Mouse (Mus musculus) midbrain, embryonic 13.5 days (tissue): Measurements from ENCODE around the gene Mks1. TPM values are rescaled to one million over a fixed set of nuclear protein-coding genes. Genes with fewer than 3 reads are reported as not detected.
"Not testable (repeated sequence)": the region's sequence is repeated elsewhere in the genome, so short reads cannot be mapped to it uniquely, and the experiment has no call there.

Experiments
- ATAC-seq: fragments of 200-750 bp; cut with Nextera tagmentation; 2 replicates; pipeline ENCODE4 v1.8.0; 2017; ENCODE audit warnings: mild to moderate bottlenecking, moderate TSS enrichment, moderate library complexity
- H3K27ac ChIP-seq: fragments of 300-500 bp; sonication (generic); 2 replicates; pipeline ENCODE4 v1.5.1; 2015; ENCODE audit warnings: inconsistent platforms, mild to moderate bottlenecking, moderate library complexity
- H3K27me3 ChIP-seq: fragments of 300-500 bp; sonication (generic); 2 replicates; pipeline ENCODE4 v1.6.1; 2015; ENCODE audit warnings: mild to moderate bottlenecking, inconsistent platforms
- H3K36me3 ChIP-seq: fragments of 300-500 bp; sonication (generic); 2 replicates; pipeline ENCODE4 v1.6.1; 2015; ENCODE audit warnings: mild to moderate bottlenecking, inconsistent platforms
- H3K4me1 ChIP-seq: fragments of 300-500 bp; sonication (generic); replicated peaks from 2 replicates; pipeline ENCODE4 v1.6.1; 2015; ENCODE audit warnings: inconsistent platforms
- H3K4me2 ChIP-seq: fragments of 300-500 bp; sonication (generic); replicated peaks from 2 replicates; pipeline ENCODE4 v1.6.1; 2015; ENCODE audit warnings: moderate library complexity, mild to moderate bottlenecking, inconsistent platforms
- H3K4me3 ChIP-seq: fragments of 300-500 bp; sonication (generic); replicated peaks from 2 replicates; pipeline ENCODE4 v1.5.1; 2015; ENCODE audit warnings: mild to moderate bottlenecking, inconsistent platforms
- H3K9ac ChIP-seq: fragments of 300-500 bp; sonication (generic); replicated peaks from 2 replicates; pipeline ENCODE4 v1.6.1; 2015; ENCODE audit warnings: mild to moderate bottlenecking, inconsistent platforms
- H3K9me3 ChIP-seq: fragments of 300-500 bp; sonication (generic); 2 replicates; pipeline ENCODE4 v1.6.1; 2016; ENCODE audit warnings: mild to moderate bottlenecking, inconsistent platforms
- WGBS: fragments of 180-500 bp; shearing (Covaris S2); methylation state at CpG from one replicate; pipeline ENCODE4 v1.1.7; 2015; 5-methylcytosine and 5-hydroxymethylcytosine counted together
- polyA plus RNA-seq: library from polyadenylated mRNA; unstranded; fragments of >200 nt; fragmentation: Nextera tagmentation; extraction: Ambion mirVana; gene quantifications from 2 replicates; pipeline ENCODE4 v1.2.1, GENCODE M21; 2015

The Mks1 gene
- polyA plus RNA-seq, 1 experiment from 2014 or later, result 15.8 TPM

- Histone ChIP-seq H3K4me3 (no peak overlapping the region), H3K27me3 (no peaks in the 10 kb centered on the region), H3K36me3 (no peaks in the 10 kb centered on the region), H3K9ac (no peak overlapping the region), H3K27ac (no peak overlapping the region), H3K4me1 (no peaks in the 10 kb centered on the region), H3K4me2 (no peak overlapping the region), H3K9me3 (no peaks in the 10 kb centered on the region)
- 82% methylated on average over 3 of the region's 3 CpGs for WGBS
- no peak for ATAC-seq
Measured at GRCm38 (mm10) chr11:87841436-87841835, 11.6 kb upstream of the Mks1 start.

DNA sequence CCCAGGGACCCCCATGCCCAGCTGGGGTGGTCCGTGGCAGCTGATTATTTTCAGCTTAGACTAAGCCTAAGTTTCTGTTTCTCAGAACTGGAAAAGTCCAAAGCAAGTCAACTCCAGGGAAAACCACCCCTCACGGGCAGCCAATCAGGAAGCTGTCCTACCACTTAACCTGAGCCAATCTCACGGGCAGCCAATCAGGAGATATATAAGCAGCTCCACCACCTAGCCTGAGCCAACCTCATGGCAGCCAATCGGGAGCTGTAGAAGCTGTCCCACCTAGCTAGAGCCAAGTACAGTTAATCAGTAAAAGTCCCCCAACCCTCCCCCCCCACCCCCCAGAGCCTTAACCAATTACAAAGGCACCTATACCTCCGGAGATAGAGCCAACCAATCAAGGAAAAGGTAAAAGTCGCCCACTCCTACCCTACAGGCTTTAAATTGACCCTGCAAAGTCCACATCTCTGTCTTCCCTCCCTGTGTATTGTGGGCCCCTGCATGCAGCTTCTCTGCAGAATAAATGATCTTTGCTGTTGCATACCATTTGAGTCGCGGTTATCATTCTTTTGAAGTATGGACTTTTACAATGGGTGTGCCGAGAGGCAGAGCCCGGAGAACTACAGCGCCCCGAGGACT, 5.9 kb upstream of the Mks1 start:
- Histone ChIP-seq H3K27me3 (no peaks in the 10 kb centered on the region), H3K9ac (no peak overlapping the region), H3K4me2 (no peak overlapping the region), H3K4me1 (no peaks in the 10 kb centered on the region), H3K36me3 (no peaks in the 10 kb centered on the region), H3K4me3 (no peak overlapping the region), H3K27ac (no peak overlapping the region), H3K9me3 (no peaks in the 10 kb centered on the region)
- no peak for ATAC-seq
- WGBS, result 82% methylated on average over 12 of the region's 12 CpGs

GRCm38 (mm10) chr11:87847884-87848283, 5.1 kb upstream of the Mks1 start:
- Histone ChIP-seq H3K4me1 (peaks cover 3% of the 10 kb centered on the region; the same call in 1 of the 2 replicates), H3K9me3 (no peaks in the 10 kb centered on the region), H3K27ac (no peak overlapping the region), H3K4me3 (no peak overlapping the region), H3K9ac (no peak overlapping the region), H3K36me3 (no peaks in the 10 kb centered on the region), H3K27me3 (no peaks in the 10 kb centered on the region), H3K4me2 (no peak overlapping the region)
- WGBS, result 68% methylated on average over 6 of the region's 6 CpGs
- peak; percentile 50; the same call in 1 of the 2 replicates for ATAC-seq

DNA sequence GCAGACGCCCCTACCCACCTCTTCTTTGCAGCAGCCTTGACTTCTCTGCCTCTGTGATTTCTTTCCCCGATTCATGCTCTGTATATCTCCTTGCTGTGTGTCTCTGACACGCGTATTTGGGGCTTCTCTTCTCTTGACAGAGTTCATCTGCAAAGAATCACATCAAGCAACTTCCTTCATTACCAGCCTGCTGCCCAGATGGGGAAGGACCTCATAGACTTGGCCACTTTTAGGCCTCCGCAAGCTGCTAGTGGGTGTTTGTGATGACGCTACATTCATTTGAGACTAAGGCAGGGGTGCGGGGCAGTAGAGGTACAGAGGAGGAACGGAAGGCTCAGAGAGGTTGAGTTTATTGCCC, 561 bp downstream of the Mks1 start:
- Histone ChIP-seq H3K27me3 (no peaks in the 10 kb centered on the region), H3K9ac (peak overlapping the region; percentile 66), H3K4me3 (peak overlapping the region; percentile 59), H3K36me3 (peaks cover 23% of the 10 kb centered on the region), H3K27ac (peak overlapping the region; percentile 70), H3K4me2 (peak overlapping the region; percentile 73), H3K9me3 (no peaks in the 10 kb centered on the region), H3K4me1 (peaks cover 10% of the 10 kb centered on the region)
- WGBS, result 36% methylated on average over 8 of the region's 8 CpGs
- ATAC-seq, result peak; percentile 29; the same call in 1 of the 2 replicates

GRCm38 (mm10) chr11:87854550-87854949, 1.5 kb downstream of the Mks1 start:
- no peak overlapping the region for H3K27ac ChIP-seq
- 88% methylated on average over 7 of the region's 7 CpGs for WGBS

DNA sequence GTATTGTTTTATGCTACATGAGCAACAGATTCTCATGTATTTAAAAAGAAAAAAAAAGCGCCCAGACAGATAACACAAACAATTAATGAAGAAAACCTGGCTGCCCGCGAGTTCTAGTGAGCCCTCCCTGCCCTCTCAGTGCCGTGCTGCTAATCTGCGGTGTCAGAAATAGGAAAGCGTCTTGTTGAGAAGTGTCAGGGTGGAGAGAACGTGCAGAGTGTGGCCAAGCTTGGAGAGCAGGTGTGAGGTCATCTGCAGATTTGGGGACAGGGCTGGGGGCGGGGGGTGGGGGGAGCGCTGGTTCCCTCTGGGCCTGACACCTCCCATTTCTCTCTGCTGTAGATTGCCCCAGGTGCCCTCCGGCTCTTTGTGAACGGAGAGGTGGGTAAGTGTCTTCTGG, 6.3 kb downstream of the Mks1 start:
- ATAC-seq, result no peak
- H3K36me3 ChIP-seq, result peaks cover 67% of the 10 kb centered on the region
- no peaks in the 10 kb centered on the region for H3K27me3 ChIP-seq
- no peaks in the 10 kb centered on the region for H3K9me3 ChIP-seq
- no peaks in the 10 kb centered on the region for H3K4me1 ChIP-seq
- 89% methylated on average over 11 of the region's 11 CpGs for WGBS
- no peak overlapping the region for H3K4me3 ChIP-seq
- H3K4me2 ChIP-seq, result no peak overlapping the region
- H3K27ac ChIP-seq, result no peak overlapping the region
- H3K9ac ChIP-seq, result no peak overlapping the region

More at GRCm38 (mm10) chr11:87854550-87854949, 1.5 kb downstream of the Mks1 start:
- no peak overlapping the region for H3K4me3 ChIP-seq
- H3K9ac ChIP-seq, result no peak overlapping the region
- H3K4me2 ChIP-seq, result no peak overlapping the region
- H3K9me3 ChIP-seq, result no peaks in the 10 kb centered on the region
- H3K36me3 ChIP-seq, result peaks cover 26% of the 10 kb centered on the region
- ATAC-seq, result no peak
- no peaks in the 10 kb centered on the region for H3K27me3 ChIP-seq
- peaks cover 10% of the 10 kb centered on the region for H3K4me1 ChIP-seq

GRCm38 (mm10) chr11:87860426-87860825, 7.4 kb downstream of the Mks1 start:
- no peak for ATAC-seq
- Histone ChIP-seq H3K36me3 (peaks cover 69% of the 10 kb centered on the region), H3K9me3 (no peaks in the 10 kb centered on the region), H3K4me1 (no peaks in the 10 kb centered on the region), H3K4me3 (no peak overlapping the region), H3K9ac (no peak overlapping the region), H3K4me2 (no peak overlapping the region), H3K27ac (no peak overlapping the region), H3K27me3 (no peaks in the 10 kb centered on the region)
- 57% methylated on average over 9 of the region's 9 CpGs for WGBS

- Histone ChIP-seq H3K27ac (no peak overlapping the region), H3K9me3 (no peaks in the 10 kb centered on the region), H3K4me1 (no peaks in the 10 kb centered on the region), H3K9ac (no peak overlapping the region), H3K36me3 (peaks cover 55% of the 10 kb centered on the region), H3K27me3 (no peaks in the 10 kb centered on the region), H3K4me3 (no peak overlapping the region), H3K4me2 (no peak overlapping the region)
- ATAC-seq, result no peak
- whole genome bisulfite sequencing, result 96% methylated on average over 13 of the region's 13 CpGs
Measured at GRCm38 (mm10) chr11:87862805-87863204, 9.8 kb downstream of the Mks1 start.

DNA sequence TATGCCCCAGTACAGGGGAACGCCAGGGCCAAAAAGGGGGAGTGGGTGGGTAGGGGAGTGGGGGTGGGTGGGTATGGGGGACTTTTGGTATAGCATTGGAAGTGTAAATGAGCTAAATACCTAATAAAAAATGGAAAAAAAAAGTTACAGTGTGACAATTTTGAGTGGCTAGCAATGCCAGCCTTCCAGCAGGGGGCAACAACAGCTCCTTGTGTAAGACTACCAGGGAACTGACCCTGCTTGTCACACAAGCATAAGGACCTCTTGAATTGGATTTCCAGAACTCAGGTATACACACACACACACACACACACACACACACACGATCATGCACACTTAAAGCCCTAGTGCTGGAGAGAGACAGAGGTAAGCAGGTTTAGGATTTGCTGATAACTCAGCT, 13.9 kb downstream of the Mks1 start:
- not testable (repeated sequence) for ATAC-seq, H3K9ac ChIP-seq, H3K4me2 ChIP-seq, H3K4me3 ChIP-seq, H3K27me3 ChIP-seq, H3K9me3 ChIP-seq, H3K4me1 ChIP-seq, H3K27ac ChIP-seq
- peaks cover 21% of the 10 kb centered on the region for H3K36me3 ChIP-seq
- 94% methylated on average over 1 of the region's 2 CpGs for WGBS

- H3K27ac ChIP-seq, result no peak overlapping the region
- H3K4me2 ChIP-seq, result no peak overlapping the region
- ATAC-seq, result no peak
- H3K36me3 ChIP-seq, result no peaks in the 10 kb centered on the region
- no peaks in the 10 kb centered on the region for H3K4me1 ChIP-seq
- H3K4me3 ChIP-seq, result no peak overlapping the region
- WGBS, result 84% methylated on average over 2 of the region's 2 CpGs
- H3K9me3 ChIP-seq, result no peaks in the 10 kb centered on the region
- no peaks in the 10 kb centered on the region for H3K27me3 ChIP-seq
- H3K9ac ChIP-seq, result no peak overlapping the region
Measured at GRCm38 (mm10) chr11:87870096-87870495, 17.1 kb downstream of the Mks1 start.

DNA sequence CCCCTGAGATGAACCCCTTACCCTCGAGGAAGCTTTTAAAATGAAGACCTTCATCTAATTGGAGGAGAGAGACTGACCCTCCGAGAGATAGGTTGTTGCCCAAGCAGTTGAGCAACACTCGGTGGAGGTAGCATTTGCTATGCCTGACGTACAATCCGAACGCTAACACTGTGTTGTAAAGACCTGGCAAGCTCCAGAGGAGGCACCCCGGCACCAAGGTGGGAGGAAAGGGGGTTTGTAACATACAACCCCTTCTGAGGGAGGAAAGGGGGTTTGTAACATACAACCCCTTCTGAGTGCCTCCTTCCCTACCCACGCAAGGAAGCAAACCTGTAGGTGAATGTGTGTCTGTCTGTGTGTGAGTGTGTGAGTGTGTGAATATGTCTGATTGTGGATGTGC, 18.8 kb downstream of the Mks1 start:
- Histone ChIP-seq H3K4me1 (no peaks in the 10 kb centered on the region), H3K27ac (no peak overlapping the region), H3K9me3 (no peaks in the 10 kb centered on the region), H3K4me3 (no peak overlapping the region), H3K4me2 (no peak overlapping the region), H3K9ac (no peak overlapping the region), H3K27me3 (no peaks in the 10 kb centered on the region), H3K36me3 (no peaks in the 10 kb centered on the region)
- 47% methylated on average over 8 of the region's 8 CpGs for WGBS
- no peak for ATAC-seq

- Histone ChIP-seq H3K4me3 (no peak within 1 kb of the TSS), H3K36me3 (no peaks in the 10 kb centered on the region), H3K4me2 (no peak within 1 kb of the TSS), H3K4me1 (no peaks in the 10 kb centered on the region), H3K9ac (no peak within 1 kb of the TSS), H3K27ac (no peak within 1 kb of the TSS), H3K9me3 (no peaks in the 10 kb centered on the region), H3K27me3 (no peaks in the 10 kb centered on the region)
- WGBS, result 88% methylated on average over 6 of the region's 6 CpGs
- ATAC-seq, result no peak
Measured at GRCm38 (mm10) chr11:87875436-87875835, 22.4 kb downstream of the Mks1 start, which contains the start of gene Epx. Gene Epx (minus strand): TSS chr11:87875536.

- WGBS, result 74% methylated on average over 9 of the region's 9 CpGs
- H3K9me3 ChIP-seq, result no peaks in the 10 kb centered on the region
Measured at GRCm38 (mm10) chr11:87879826-87880225, 26.8 kb downstream of the Mks1 start.

More at GRCm38 (mm10) chr11:87879826-87880225, 26.8 kb downstream of the Mks1 start:
- Histone ChIP-seq H3K4me3 (no peak overlapping the region), H3K4me1 (no peaks in the 10 kb centered on the region), H3K4me2 (no peak overlapping the region), H3K36me3 (no peaks in the 10 kb centered on the region), H3K27me3 (0 out of 2 replicates have a peak, but pooled peaks cover 2% of the 10 kb centered on the region), H3K9ac (no peak overlapping the region), H3K27ac (no peak overlapping the region)
- no peak for ATAC-seq
